Mouse (Mus musculus): ENCODE measurements at regions not wholly inside any gene's neighbourhood (a gene's known extent, or its start where the extent isn't known, plus 50 kb on each side); places are given as distances from the start of the nearest gene placed in this dataset.
A peak's percentile ranks its signal among the peaks of the same experiment; 100 is the strongest.

DNA sequence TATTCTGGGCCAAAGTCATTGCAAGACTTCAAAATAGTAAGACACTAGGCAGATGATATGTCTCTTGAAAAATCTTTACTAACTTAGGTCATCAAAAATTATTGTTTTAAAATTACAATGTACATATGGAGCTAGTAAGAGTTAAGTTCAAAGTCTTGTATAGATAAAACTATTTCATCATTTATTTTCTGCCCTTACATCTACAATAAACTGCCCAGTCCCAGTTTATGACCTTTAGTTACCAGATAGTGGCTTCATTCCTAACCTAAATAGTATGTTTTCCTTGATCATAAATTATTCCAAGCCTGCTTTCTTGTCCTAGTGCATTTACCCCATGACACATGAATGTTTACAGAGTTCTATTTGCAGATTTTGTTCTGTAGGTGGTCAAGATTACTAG is 72.9 kb downstream of the Manea start:
- no peak for ATAC-seq (ENCODE audit: insufficient number of reproducible peaks, low FRiP score, low TSS enrichment)

DNA sequence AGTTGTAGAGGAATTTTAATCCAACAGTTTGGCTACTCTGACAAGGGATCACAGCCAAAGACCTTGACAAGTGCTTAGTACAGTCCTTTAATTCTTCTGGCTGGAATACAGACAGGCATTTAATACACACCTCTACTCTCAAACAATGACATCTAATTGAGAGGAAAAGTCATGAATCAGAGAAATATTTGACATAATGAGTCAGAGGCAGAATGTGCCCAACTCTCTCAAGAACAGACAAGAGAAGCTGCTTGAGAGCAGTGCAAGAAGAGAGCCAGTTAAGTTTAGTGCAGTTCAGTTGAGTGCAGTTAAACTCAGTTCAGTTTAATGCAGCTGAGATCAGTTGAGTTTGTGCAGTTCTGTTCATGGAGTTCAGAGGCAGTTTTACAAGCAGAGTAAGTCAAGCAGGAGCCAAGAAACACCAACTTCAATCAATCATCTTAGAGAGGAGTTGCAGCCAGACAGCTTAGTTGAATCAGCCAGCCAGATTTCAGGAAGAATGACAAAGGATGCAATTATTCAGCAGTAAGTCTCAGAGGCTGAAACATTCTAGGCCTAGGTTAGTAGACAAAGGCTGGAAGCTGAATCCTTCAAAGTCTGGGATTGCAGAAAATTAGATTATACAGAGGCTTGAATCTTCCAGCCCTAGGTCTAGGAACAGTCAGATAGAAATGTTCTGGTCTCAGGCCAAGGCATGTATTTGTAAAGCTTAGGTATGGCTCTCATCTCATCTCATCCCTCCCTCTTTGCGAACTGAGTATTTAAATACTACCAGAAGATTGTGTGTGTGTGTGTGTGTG is 87.3 kb downstream of the Manea start:
- no peak for ATAC-seq (ENCODE audit: insufficient number of reproducible peaks, low FRiP score, low TSS enrichment)

GRCm38 (mm10) chr4:26255889-26256288 is 90.8 kb downstream of the Manea start:
- ATAC-seq (ENCODE audit: insufficient number of reproducible peaks, low FRiP score, low TSS enrichment) = no peak

GRCm38 (mm10) chr4:26247925-26248856 is 98.5 kb downstream of the Manea start:
- ATAC-seq (ENCODE audit: insufficient number of reproducible peaks, low FRiP score, low TSS enrichment) = peak; percentile 94

- no peak for ATAC-seq (ENCODE audit: insufficient number of reproducible peaks, low FRiP score, low TSS enrichment)
Measured at GRCm38 (mm10) chr4:26223267-26223666, 123.4 kb downstream of the Manea start.

Measured in cerebellum, adult (tissue).